Mouse (Mus musculus): ENCODE measurements around the gene Trmt1.

DNA sequence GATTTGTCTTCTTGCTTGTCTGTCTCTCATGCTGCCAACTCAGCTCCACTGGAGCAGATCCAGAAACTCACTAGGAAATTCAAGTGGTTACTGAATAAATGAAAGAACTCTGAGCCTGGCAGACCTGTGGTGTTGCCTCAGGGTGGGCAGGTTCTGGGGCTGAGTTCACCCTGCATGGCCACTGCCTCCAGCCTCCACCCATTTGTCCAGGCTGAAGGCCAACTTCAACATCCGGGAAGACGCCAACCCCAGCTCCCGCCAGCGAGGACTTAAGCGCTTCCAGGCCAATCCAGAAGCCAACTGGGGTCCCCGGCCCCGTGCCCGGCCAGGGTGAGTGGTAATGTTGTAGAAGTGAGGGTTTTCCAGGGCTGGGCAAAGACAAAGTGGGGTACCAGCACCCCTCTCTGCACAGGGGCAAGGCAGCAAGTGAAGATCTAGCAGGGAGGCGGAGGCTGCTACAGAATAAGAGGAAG lies 12.9 kb downstream of the Trmt1 start:
- TF ChIP-seq MXI1 (IDR thresholded peaks at IDR 0.05; ENCODE audit: low read depth, low read length) (no peak), CTCF (conservative IDR thresholded peaks at IDR 0.05 in 1 of 2, IDR thresholded peaks at IDR 0.05 in 1 of 2; ENCODE audit: low read depth in 2 of 2, low read length in 2 of 2) (no peak), BHLHE40 (IDR thresholded peaks at IDR 0.05; ENCODE audit: low read depth, low read length) (no peak), EP300 (IDR thresholded peaks at IDR 0.05; ENCODE audit: low read length) (no peak), ETS1 (conservative IDR thresholded peaks at IDR 0.05; ENCODE audit: low read depth, low read length) (no peak), POLR2A (IDR thresholded peaks at IDR 0.05; ENCODE audit: low read depth, low read length) (no peak), CHD2 (IDR thresholded peaks at IDR 0.05; ENCODE audit: low read length) (no peak), CHD1 (IDR thresholded peaks at IDR 0.05; ENCODE audit: low read depth, low read length) (no peak), JUND (conservative IDR thresholded peaks at IDR 0.05; ENCODE audit: low read depth, low read length) (no peak), USF1 (IDR thresholded peaks at IDR 0.05; ENCODE audit: low read depth, low read length) (no peak)
